Mouse (Mus musculus) gonadal fat pad, adult 2 months (tissue): ENCODE measurements around the gene Batf. TPM values are rescaled to one million over a fixed set of nuclear protein-coding genes. Genes with fewer than 3 reads are reported as not detected.
"Not testable (repeated sequence)": the region's sequence is repeated elsewhere in the genome, so short reads cannot be mapped to it uniquely, and the experiment has no call there.

Experiments used
- DNase-seq: peaks from one replicate; pipeline ENCODE4 v3.0.0-alpha.2; 2012; ENCODE audit warnings: low read depth
- polyA plus RNA-seq: library from polyadenylated mRNA; depleted of rRNA; stranded (reverse); fragments of >200 nt; gene quantifications from 2 replicates; pipeline ENCODE4 v1.2.3, GENCODE M21; 2012; rRNA removed

Batf gene
- 0.77 and 1.3 TPM in 2 replicates for polyA plus RNA-seq

DNA sequence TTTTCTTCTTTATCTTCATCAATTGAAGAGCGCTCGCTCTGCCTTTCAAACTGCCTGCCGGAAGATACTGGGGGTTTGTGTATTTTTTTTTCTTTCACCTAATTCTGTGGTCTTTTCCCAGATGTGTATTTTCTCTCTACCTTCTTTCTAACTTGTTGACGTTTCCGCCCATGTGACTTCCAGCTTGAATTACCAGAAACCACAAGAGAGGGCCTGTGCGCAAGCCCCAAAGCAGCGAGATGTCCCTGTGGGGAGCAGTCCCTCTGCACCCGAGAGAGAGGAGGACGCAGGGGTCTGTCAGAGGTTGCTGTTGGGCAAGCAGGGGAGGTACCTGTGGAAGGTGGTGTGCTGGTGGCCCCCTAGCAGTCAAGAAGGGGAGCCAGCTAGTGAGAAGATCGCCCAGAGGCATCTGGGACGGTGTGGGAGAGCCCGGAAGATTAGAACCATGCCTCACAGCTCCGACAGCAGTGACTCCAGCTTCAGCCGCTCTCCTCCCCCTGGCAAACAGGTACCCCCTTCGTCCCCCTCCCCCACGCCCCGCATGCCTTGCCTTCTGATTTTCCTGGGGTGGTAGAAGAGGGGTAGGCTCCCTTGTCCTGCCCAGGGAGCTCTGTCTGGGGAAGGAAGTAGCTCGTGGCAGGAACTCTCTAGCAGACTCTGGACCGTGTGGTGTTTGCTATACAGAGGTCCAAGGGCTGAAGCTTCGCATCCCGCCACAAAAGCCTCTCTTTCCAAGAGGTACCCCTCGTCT is at the start of gene Batf:
Gene Batf, plus strand, starts transcription at position 204 of the 751 bp plus-strand sequence.
- DNase-seq, result no peak

DNA sequence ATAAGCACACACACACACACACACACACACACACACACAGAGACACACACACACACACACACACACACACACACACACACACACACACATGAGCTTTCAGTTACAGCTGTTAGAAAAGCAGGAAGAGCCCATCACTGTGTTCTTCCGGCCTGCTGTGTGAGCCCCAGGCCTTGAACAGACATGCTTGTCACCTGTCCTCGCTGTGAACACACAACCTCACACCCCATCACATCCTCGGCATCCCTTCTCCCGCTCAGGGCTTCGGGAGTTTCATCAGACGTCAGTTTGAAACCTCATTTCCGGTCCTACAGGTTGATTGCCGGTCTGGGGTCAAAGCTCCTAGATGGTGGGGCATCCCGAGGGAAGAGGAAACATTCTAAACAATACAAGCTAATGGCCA is 48.5 kb upstream of the Batf start:
- DNase-seq, result no peak

DNA sequence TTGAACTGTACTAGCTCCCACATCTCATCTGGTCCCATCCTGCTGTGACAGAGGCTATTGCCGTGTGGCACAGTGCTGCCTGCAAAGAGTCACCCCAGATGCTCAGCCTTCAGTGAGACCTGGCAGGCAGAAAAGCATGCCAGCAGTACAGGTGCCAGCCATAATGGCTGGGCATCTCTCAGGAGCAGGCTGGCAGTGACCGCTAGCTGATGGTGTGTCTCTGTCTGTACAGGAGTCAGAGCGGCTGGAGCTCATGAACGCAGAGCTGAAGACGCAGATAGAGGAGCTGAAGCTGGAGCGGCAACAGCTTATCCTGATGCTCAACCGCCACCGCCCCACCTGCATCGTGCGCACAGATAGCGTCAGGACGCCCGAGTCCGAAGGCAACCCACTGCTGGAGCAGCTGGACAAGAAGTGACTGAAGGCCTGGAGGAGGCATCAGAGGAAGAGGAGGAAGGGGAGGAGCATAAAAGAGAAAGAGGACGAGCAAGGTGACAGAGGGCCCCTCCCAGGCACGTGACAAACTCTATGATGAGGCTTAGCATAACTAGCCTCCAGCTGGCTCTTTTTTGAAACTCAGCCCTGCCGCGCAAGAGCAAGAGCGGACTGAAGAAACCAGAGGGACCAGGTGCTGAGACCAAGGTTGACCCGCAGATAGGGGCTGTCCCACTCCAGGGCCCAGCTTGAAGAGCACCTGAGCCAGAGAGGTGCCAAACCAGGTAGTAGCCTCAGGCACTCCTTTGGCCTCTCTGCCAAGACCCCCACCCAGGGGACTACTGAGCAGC is 47.7 kb upstream of the Batf start:
- no peak for DNase-seq

DNA sequence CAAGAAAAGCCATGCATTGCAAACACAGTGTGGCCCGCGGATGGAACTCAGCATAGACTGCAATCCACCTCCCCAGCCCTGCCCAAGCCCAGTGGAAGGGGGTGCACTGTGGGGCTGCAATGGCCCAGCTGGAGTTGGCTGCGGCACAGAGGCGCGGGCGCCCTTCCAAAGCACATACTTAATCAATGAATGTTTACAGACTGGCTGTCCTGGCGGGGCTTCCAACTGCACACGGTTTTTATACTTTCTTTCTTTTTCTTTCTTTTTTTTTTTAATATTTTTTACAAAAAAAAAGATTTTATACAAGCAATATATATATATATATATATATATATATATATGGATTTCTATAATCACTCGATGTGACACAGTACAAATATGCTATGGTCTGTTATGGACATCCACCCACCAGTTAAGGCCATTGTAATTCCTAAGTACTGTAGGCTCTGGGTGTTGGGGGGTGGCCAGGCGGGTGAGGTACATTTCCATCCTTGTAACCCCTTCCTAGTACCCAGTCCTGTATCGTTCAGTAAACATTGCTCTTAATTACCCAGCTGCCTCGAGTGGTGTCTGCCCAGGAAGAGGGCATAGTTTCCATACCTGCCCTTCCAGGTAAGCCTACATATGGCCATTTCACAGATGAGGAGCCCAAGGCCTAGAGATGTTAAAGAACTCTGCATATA is 47.0 kb upstream of the Batf start:
- no peak for DNase-seq

DNA sequence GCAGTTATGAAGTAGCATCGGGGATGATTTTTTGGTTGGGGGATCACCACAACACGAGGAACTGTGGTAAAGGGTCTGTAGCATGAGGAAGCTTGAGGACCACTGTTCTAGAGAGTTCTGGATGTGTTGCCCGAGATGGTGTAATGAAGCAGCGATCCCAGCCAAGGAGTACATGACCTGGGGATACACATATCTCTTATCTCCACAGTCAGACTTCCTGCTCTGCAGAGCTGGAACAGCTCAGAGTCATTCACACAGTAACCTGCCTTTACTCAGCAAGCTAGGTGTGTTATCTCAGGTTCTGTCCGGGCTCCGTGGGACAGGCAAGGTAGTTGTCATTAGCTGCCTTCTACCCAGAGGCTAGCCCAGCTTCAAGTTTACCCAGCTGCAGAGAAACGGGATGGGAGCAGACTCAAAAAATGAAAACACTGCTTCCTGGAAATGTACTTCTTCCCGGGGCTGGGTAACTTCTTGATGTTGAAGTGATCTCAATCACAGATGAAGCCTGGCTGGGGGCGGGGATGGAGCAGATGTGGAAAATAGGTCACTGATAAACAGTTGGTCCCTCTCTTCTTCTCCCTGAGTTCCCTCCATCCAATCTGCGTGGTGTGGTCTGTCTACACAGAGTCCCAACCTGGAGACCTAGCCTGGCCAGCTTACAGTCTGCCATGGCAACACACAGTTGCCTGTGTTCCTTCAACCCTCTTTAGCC is 45.5 kb upstream of the Batf start:
- DNase-seq, result no peak

DNA sequence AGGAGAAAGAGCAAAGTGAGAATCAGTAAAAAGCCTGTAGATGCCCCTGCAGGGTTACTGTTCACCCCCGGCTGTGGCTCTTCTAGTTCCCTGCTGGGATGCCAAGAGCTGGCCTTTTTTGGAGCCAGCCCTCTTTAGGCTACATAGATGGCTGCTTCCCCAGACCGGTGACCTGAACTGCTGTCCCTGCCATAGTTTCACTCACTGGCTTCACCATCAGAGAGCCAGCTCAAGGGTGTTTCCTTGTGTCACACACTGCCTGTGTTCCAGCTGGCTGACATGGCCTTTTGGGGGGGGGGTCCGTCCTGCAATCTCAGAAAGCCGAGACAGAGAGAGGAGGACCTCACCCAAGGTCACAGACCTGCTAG is 44.9 kb upstream of the Batf start:
- DNase-seq, result no peak

DNA sequence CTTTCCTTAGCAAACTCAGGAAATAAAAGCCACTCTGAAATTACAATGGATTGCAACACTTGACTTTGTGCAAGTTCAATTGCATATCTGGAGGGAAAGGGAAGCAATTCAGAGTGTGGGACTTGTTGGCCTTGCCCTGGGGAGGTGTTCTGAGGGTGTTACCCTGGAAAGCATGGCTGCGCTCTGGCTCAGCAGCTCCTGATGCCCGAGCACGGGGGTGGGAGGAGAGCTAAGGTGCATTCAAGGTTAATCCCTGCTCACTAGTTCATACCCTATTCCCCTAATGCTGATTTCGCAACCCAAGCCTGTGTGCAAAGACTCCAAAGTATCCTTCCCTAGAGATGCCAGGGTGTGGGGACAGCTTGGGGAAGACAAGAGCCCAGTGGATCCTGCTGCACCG is 42.7 kb upstream of the Batf start:
- peak; percentile 94 for DNase-seq

DNA sequence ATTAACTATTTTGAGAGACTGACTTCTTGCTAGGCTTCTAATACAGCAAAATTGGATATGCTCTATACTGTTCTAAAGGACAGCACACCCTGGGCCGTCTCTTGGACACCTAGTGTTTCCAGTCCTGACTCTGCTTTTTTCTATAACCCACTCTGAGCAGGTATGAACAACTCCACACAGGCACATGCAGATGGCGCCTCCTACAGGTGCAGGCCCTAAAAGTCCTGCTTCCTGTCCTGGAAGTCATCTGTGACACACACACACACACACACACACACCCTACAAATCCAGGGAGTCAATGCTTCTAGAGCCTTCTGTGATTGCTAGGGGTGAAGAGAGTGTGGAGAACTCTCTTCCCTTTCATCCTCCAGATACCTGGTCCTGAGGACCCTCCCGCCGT is 40.8 kb upstream of the Batf start:
- no peak for DNase-seq

DNA sequence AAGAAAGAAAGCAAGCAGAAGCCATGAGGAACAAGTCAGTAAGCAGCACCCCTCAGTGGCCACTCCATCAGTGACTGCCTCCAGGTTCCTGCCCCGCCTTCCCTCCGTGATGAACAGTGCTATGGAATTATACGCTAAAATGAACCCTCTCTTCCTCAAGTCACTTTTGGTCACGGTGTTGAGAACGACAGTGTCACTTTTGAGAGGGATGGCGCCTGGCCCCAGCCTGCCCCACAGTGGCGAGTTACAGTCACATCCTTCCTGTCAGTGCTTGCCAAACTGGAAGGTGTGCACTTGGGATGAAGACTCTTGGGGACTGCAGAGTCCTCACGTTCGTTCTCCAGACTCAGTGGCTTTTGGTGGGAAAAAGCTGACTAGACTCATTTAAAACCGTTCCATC is 39.1 kb upstream of the Batf start:
- no peak for DNase-seq

DNA sequence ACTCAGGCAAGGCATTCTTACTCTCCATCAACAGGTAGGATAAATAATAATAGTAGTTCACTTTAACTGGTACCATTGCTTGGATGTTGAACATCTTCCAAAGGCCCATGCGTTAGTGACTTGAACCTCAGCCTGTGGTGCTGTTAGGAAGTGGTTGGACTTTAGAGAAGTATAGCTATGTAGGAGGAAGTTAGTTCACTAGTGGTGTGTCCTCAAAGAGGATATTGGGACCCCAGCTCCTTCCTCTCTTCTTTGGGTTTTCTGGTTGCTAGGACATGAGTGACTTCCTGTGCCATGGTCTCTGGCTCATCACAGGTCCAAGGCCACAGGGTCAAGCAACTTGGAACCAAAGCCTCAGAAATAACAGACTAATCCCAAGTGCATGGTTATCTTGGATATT is 38.5 kb upstream of the Batf start:
- DNase-seq, result no peak

DNA sequence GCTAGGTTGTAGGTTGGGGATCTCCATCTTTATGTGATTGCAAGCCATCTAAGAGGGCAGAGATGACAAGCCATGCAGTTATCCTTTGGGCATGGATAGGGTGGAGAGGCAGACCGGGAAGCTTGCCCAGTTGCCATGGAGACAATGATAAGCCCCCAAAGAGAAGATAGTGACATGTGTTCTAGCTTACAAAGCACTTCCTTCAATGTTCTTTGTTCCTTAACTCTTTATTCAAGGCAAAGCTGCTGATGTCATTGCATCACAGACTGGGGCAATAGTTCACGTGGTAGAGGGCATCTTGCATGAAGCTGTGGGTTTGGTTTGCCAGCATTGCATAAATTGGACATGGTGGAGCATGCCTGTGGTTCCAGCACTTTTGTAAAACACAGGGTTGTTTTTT is 27.1 kb upstream of the Batf start:
- DNase-seq, result no peak

DNA sequence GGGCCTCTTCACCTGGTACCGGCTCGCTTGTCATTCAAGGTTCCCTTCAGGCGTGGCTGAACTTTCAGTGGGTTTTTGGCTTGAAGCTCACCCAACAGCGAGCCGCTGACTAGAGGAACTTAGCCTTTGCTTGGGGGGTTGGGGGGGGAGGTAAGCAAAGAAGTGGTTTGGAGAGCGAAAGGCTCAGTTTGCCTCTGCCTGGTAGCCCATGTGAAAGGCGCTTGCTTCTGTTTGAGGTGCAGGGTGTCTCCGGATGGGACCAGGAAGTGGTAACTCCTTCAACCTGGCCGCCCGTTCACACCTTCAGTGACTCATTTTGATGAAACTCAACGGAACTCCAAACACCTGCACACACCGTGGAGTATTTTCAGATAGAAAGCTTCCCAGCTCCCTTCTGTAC is 25.6 kb upstream of the Batf start:
- no peak for DNase-seq

DNA sequence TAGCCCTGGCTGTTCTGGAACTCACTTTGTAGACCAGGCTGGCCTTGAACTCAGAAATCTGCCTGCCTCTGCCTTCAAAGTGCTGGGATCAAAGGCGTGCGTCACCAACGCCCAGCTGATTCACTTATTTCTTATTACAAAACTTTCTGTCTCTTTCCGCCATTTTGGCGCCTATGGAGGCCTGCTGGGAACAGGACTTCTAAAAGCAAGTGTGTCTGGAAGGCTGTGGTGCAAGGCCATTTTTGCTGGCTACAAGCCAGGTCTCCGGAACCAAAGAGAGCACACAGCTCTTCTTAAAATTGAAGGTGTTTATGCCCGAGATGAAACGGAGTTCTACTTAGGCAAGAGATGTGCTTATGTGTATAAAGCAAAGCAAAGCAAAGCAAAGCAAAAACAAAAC is 24.2 kb upstream of the Batf start:
- DNase-seq, result not testable (repeated sequence)

DNA sequence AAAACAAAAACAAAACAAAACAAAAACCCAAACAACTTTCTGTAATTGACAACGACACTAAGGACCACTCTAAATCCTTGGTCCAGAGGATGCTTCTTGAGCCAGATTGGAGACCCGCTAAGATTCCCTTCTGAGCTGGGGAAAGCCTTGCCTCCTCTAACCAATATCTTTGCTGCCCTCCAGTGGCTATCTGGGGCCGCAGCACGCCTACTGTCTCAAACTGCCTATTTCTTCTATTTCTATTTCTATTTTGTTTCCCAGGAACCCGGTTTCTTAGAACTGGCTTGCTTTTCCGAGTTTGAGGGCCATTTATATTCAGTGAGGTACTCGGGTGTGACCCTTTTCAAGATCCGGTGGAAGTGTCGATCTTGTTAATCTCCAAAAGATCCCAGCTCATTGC is 23.6 kb upstream of the Batf start:
- DNase-seq, result no peak

DNA sequence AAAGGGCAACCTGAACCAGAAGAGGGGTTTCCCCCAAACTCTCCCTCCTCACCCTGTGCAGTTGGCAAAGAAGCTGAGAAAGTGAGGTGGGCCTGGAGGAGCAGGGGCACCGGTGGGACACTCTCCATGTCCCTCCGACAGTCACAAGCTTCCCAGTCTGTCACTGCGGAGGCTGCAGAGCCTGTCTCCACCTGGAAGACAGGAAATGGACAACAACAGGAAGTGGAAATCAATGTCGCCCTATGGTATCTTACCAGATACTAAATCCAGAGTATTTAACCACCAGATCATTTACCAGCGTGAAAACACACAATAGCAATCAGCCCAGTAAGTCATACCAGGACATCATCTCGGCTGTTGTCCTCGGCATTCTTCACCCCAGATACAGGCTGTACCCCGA is 20.4 kb upstream of the Batf start:
- no peak for DNase-seq

DNA sequence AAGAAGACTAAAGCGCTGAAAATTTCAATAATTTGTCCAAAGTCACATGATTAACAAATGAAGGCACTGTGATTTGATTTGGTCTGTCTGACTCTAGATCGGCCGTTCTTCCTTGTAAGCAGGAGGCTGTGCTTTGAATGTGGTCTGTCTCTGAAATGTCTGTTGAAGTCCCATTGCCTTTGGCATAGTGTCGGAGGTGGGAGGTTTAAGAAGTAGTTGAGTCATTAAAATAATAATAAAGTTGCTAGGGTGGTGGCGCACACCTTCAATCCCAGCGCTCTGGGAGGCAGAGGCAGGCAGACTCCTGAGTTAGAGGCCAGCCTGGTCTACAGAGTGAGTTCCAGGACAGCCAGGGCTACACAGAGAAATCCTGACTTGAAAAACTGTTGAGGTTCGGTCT is 19.4 kb upstream of the Batf start:
- no peak for DNase-seq

DNA sequence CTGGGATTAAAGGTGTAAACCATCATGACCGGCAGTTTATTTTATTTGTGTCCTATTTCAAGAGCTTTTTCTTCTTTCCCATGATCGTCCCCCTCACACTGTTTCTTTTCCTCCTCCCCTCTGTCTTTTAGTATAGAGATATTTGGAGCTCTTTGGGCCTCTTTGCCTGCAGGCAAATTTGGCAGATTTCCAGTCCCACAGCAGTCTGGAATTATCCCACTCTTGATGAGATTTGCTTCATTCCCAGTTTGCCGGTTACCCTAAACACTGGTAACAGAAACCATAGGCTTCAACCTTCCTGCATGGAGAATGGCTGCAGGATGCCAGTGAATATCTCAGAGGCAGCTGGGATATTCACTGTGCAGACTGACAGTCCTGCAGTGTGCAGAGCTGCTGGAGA is 17.8 kb upstream of the Batf start:
- no peak for DNase-seq

DNA sequence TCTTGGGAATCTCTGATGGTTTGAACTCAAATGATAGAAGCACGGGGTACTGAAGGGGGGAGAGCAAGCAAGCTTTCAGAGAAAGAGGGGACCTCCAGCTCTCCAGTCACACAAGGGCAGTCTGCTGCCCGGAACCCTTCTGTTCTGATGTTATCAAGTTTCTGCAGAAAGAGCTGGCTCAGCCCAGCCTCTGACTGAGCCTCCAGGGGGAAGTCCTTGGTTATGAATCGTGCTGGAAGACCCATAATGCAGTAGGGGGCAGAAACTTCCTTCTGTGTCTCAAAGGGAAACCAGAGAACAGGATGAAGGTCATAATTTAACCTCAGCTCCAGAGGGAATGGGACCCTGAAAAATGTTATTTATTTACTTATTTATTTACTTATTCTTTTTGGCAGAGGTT is 16.4 kb upstream of the Batf start:
- DNase-seq, result no peak

DNA sequence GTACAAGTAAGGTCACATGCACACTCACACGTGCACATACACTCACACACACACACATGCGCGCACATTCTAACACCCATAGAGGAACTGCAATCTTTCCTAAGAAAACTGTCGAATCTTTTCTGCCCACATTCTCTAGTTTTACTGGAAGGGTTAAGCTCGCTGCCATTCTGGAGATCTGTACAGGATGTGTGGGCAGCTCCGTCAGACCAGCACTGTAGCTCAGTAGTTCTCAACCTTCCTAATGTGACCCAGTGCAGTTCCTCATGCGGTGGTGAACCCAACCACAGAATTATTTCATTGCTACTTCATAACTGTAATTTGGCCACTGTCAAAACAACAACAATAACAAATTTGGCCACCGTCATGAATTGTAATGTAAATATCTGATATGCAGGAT is 12.6 kb upstream of the Batf start:
- DNase-seq, result no peak

DNA sequence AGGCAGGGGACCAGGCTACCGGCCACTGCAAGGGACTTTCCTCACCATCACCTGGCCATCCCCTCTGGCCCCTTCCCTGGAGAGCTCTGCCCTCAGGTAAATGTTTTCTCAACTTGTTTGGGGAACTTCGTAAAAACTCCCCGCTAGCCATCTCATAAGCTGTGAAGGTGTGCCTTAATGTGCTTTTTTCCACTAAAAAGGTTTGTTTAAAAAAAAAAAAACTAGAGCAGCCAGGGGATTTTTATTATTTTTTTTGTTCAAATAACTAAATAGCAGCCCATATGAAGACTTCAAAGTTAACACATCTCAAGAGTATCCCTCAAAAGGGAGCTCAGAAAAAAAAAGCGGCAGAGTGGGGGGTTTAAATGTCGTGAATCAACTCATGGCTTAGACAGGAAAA is 7.4 kb upstream of the Batf start:
- no peak for DNase-seq

DNA sequence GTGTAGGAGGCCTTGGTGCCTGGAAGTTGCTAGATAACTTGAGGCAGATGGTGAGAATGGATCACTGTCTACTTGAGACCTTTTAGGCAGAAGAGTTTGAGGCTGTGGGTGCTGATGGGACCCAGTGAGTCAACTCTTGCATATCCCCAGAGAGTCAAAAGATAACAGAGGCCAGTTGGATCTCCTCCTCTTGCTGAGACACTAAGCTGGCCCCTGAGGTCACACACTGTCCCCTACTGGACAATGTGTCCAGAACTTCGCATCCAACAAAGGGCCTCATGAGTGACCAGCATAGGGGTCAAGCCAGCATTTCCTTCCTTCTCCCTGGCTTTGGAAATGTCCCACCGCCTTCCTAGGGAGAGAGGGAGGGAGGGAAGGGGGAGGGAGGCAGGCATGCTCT is 6.7 kb upstream of the Batf start:
- no peak for DNase-seq

DNA sequence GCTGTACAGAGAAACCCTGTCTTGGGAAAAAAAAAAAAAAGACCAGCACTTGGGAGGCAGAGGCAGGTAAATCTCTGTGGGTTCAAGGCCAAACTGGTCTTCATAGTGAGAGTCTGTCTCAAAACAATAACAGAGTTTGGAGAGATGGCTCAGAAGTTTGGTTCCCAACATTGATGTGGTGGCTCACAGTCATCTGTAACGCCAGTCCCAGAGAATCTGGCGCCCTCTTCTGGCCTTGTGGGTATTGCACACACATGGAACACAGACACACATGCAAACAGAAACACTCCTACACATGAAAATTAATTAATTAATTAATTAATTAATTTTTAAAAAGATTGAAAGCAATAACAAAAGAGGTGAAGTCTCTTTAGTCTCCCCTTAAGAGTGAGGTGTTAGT is 4.1 kb upstream of the Batf start:
- DNase-seq, result no peak
